Mouse (Mus musculus) spleen, postnatal 14 days (tissue): ENCODE measurements at regions not wholly inside any gene's neighbourhood (a gene's known extent, or its start where the extent isn't known, plus 50 kb on each side); places are given as distances from the start of the nearest gene placed in this dataset.

ENCODE experiments used
- DNase-seq, 2 experiments: peaks; one replicate each; pipeline ENCODE4 v3.0.0; 2021 to 2022; ENCODE audit warnings: low spot score in 2 of 2

- DNase-seq = no peak
Measured at GRCm38 (mm10) chr8:34562278-34562677, 450.7 kb upstream of the Gm10131 start.

GRCm38 (mm10) chr8:34549786-34550185 lies 438.2 kb upstream of the Gm10131 start:
- DNase-seq = no peak

GRCm38 (mm10) chr8:34546815-34547214 lies 435.3 kb upstream of the Gm10131 start:
- DNase-seq = no peak

GRCm38 (mm10) chr8:34542361-34543038 lies 431.0 kb upstream of the Gm10131 start:
- no peak for DNase-seq

- no peak for DNase-seq
Measured at GRCm38 (mm10) chr8:34539232-34539631, 427.7 kb upstream of the Gm10131 start.

- no peak for DNase-seq
Measured at GRCm38 (mm10) chr8:34535434-34535833, 423.9 kb upstream of the Gm10131 start.

- no peak for DNase-seq
Measured at GRCm38 (mm10) chr8:34533421-34533820, 421.9 kb upstream of the Gm10131 start.

GRCm38 (mm10) chr8:34530896-34531679 lies 419.6 kb upstream of the Gm10131 start:
- DNase-seq = no peak

GRCm38 (mm10) chr8:34530046-34530445 lies 418.5 kb upstream of the Gm10131 start:
- DNase-seq = no peak

- DNase-seq = no peak
Measured at GRCm38 (mm10) chr8:34529452-34529851, 417.9 kb upstream of the Gm10131 start.

GRCm38 (mm10) chr8:34528213-34528612 lies 416.7 kb upstream of the Gm10131 start:
- DNase-seq = no peak

- DNase-seq = no peak
Measured at GRCm38 (mm10) chr8:34525231-34525630, 413.7 kb upstream of the Gm10131 start.

- DNase-seq = no peak
Measured at GRCm38 (mm10) chr8:34523849-34524248, 412.3 kb upstream of the Gm10131 start.

GRCm38 (mm10) chr8:34521316-34521715 lies 409.8 kb upstream of the Gm10131 start:
- no peak for DNase-seq

GRCm38 (mm10) chr8:34520664-34521063 lies 409.1 kb upstream of the Gm10131 start:
- DNase-seq = no peak

- DNase-seq = no peak
Measured at GRCm38 (mm10) chr8:34513459-34514090, 402.0 kb upstream of the Gm10131 start.

- no peak for DNase-seq
Measured at GRCm38 (mm10) chr8:34505829-34506555, 394.5 kb upstream of the Gm10131 start.

- no peak for DNase-seq
Measured at GRCm38 (mm10) chr8:34505102-34505501, 393.6 kb upstream of the Gm10131 start.

GRCm38 (mm10) chr8:34502606-34503162 lies 391.1 kb upstream of the Gm10131 start:
- no peak for DNase-seq

- DNase-seq = no peak
Measured at GRCm38 (mm10) chr8:34499196-34499595, 387.7 kb upstream of the Gm10131 start.

GRCm38 (mm10) chr8:34496751-34497150 lies 385.2 kb upstream of the Gm10131 start:
- no peak for DNase-seq

- DNase-seq = no peak
Measured at GRCm38 (mm10) chr8:34495974-34496373, 384.4 kb upstream of the Gm10131 start.
